Mouse (Mus musculus): ENCODE results near the gene Rxrb. TPM values are rescaled to one million over a fixed set of nuclear protein-coding genes. Genes with fewer than 3 reads are reported as not detected.
A peak's percentile ranks its signal among the peaks of the same experiment; 100 is the strongest.

Gene Rxrb
- total RNA-seq, 1 experiment from 2014 or later, result 71.0 TPM

DNA sequence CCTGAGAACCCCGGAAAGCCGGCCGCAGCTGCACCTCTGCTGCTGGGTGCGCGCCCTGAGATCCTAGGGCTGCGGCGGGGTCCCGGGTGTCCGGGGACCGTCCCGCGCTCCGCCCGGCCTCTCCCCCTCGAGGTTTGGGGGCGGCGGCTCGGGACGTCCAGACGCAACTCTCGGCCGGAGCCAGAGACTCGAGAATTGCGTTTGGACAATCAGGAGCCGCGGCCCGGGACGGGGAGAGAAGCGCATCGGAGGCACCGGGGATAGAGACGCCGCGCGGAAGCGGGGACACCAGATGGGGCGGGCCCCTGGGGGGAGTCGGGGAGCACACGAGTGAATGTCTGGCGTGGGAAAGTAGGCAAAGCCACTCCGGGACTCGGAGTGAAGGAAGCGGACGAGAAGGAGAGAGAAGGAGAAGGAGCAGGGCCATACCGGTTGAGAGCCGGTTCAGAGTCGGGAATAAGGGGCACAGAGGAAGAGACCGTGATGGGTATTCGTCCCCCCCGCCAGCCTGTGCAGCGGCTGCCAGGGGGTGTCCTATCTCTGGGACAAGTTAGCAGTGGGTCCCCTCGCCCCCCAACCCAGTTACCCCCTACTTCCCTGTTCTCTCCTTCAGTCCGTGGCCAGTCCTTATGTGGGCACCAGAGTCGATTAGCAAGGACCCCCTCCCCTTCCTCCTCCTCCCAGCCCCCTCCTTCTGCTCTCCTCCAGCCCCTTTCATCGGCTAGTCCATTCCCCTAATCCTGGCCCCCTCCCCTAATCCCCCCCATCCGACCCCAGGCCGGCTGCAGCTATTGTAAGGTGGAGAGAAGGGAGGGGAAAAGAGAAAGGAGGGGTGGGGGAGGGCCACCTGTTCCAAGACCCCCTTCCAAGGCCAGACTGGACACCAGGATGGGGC lies 6.5 kb upstream of the Rxrb start:
- peak; percentile 61 for DNase-seq

GRCm38 (mm10) chr17:34025756-34026151 lies 5.9 kb upstream of the Rxrb start:
- DNase-seq, result peak; percentile 6

- DNase-seq, result no peak
Measured at GRCm38 (mm10) chr17:34026221-34026620, 5.4 kb upstream of the Rxrb start.

- DNase-seq, result peak; percentile 43
Measured at GRCm38 (mm10) chr17:34026917-34027655, 4.5 kb upstream of the Rxrb start.

DNA sequence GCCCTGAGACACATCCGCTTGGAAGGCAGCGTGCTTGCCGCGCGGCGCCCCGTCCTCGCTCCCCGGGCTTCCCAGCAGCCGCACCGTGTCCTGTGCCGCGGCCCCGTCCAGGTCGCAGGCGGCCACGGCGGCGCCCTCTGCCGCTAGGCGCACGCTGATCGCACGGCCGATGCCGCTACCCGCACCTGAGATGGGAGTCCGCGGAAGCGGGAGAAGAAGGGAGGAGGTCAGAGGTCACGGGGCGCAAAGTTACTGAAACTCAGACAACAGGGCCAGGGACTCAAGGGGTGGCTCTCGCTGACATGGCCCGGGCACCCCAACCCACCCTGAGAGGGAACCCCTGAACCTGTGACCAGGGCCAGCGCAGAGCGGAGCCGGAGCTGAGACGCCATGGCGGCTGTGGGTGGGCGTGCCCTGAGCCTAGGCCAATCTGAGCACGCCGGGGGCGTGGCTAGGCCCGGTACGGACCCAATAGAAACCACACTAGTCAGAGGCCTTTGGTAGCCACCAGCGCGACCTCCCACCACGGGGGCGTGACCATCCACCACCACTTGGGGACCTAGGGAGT lies 3.9 kb upstream of the Rxrb start, which contains the start of gene H2-Ke6:
Gene H2-Ke6 (minus strand): TSS at position 405 of the 568 bp plus-strand sequence.
- peak; percentile 95 for DNase-seq

DNA sequence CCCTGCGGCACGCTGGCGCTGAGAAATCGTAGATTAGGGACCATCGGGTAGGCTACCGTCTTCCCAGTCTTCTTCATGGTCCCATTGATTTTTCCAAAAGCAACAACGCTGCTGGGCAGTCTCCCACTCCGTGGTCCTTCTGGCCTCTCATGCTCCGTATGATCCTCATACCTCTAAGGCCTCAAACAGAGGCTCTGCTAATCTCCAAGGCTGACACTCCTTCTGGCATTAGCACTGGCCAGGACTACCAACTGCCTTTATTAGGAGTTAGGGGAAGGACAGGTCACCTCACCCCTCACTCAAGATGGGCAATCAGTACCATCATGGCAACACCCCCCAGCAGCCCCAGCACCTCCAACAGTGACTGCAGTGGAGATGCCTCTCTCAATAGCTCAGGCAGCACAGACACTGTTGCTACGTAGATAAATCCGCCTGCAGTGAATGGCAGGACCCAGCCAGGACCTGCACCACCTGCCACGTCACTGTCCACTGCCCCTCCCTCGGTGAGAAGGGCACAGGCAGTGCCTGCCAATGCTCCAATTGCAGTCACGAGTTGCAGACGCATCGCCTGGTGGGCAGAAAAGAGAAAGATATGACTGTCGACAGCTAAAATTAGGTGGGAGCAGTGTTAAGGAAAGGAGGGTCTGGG lies 3.0 kb upstream of the Rxrb start:
- DNase-seq, result no peak

GRCm38 (mm10) chr17:34029150-34029889 lies 2.3 kb upstream of the Rxrb start:
- no peak for DNase-seq

DNA sequence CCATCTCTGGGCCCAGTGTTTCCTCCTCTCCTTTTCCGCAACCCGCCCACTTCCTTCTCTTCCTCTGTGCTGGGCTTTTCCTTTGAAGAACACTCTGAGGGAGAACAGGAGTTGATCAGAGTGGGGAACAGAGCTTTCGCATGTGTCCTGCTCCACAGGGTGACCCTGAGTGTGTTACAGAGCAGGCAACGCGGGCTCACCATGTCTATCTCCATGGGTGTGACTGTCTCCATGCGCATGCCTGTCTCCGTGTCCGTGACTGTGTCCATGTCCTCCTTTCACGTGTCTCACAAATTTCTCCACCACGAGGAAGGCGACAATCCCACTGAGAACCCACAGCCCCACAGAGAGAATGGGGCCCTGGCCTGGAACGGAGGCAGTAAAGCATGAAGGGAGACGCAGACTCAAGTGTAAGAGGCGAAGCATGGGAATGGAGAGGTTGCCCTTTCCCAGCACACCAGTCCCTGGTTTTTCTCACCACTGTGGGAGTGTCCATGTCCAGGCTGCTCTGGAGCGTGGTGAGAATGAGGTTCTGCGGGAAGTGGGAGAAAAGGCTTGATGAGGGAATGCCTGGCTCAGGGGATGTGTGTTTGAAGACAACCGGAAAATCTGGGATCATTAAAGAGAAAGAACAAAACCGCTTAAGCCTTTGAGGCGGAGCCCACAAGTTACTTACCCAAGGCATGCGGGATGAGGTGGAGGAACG lies 1.6 kb upstream of the Rxrb start:
- DNase-seq, result no peak

GRCm38 (mm10) chr17:34030861-34031326 lies 718 bp upstream of the Rxrb start:
- DNase-seq, result no peak

GRCm38 (mm10) chr17:34032174-34032632 lies 591 bp downstream of the Rxrb start:
- DNase-seq, result peak; percentile 77

DNA sequence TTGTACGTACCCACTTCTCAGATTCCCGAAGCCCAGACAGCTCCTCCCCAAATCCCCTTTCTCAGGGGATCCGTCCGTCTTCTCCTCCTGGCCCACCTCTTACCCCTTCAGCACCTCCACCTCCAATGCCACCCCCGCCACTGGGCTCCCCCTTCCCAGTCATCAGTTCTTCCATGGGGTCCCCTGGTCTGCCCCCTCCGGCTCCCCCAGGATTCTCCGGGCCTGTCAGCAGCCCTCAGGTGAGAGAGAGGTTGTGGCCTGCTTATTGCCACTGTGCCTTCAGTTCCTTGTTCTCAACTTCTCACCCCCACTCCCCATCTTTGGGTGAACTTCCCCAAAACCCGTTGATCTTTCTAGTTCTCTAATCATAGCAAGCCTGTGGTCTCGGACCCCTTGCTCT lies 1.2 kb downstream of the Rxrb start:
- no peak for DNase-seq

DNA sequence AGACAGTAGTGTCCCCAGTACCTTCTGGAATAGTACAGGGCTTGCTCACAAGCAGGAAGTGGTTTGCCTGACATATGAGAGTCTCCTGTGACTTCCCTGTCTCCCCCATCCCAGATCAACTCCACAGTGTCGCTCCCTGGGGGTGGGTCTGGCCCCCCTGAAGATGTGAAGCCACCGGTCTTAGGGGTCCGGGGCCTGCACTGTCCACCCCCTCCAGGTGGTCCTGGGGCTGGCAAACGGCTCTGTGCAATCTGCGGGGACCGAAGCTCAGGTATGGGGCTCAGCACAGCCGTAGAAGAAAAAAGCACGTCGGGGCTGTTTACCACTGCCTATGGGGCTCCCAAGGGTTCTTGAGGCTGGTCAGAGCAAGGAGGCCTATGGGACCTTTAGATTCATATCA lies 1.8 kb downstream of the Rxrb start:
- no peak for DNase-seq

- peak; percentile 59 for DNase-seq
Measured at GRCm38 (mm10) chr17:34034064-34034463, 2.5 kb downstream of the Rxrb start.

DNA sequence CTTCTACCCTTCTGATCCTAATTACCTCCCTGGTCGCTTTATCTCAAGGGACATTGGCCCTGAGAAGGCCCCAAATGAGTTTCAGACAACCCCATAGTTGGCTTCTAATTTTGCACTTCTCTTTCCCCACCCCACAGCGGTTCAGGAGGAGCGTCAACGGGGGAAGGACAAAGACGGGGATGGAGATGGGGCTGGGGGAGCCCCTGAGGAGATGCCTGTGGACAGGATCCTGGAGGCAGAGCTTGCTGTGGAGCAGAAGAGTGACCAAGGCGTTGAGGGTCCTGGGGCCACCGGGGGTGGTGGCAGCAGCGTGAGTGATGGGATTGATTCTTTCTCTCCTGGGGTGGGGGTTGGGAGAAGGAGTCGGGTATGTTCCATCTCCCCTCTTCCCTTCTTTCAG lies 3.9 kb downstream of the Rxrb start:
- no peak for DNase-seq

DNA sequence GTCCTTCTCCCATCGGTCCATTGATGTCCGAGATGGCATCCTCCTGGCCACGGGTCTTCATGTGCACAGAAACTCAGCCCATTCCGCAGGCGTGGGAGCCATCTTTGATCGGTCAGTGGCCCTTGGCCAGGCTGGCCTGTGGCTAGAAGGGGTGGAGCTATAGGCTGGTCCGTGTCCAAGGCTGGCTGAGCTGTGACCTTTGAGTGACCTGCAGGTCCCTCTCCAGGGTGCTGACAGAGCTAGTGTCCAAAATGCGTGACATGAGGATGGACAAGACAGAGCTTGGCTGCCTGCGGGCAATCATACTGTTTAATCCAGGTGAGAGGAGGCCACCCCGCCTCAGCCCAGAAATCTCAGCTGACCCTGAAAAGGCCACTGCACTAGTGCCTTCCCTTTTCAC lies 5.0 kb downstream of the Rxrb start:
- no peak for DNase-seq

DNA sequence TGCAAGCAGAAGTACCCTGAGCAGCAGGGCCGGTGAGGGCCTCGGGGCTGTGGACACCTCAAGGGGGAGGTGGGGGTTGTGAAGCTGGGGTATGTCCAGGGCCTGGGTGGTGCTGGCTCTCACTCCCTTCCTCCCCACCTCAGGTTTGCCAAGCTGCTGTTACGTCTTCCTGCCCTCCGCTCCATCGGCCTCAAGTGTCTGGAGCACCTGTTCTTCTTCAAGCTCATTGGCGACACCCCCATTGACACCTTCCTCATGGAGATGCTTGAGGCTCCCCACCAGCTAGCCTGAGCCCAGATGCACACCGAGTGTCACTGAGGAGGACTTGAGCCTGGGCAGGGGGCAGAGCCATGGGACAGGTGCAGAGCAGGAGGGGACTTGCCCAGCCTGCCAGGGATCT lies 5.6 kb downstream of the Rxrb start:
- DNase-seq, result no peak

DNA sequence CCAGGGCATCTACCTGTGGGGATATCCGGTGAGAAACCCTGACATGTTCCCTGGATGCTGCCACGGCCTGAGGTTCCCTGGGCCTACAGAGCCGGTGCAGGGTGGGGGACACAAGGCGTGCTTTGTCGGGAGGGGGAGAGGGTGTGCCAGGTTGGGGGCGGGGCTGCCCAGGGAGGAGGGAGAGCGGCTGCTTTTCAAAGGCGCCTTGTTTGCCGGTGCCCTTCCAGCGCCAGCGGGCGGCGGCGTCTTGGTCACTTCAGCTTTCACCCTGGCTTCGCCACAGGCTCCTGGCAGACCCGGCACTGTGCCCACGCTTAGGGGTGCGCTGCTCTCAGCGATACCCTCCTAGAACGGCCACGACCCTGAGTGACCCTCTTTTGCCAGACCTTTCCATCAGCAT lies 6.8 kb downstream of the Rxrb start:
- no peak for DNase-seq

GRCm38 (mm10) chr17:34038878-34039561 lies 7.4 kb downstream of the Rxrb start, which contains the start of gene Col11a2:
Gene Col11a2 (plus strand): TSS chr17:34039437.
- no peak for DNase-seq

DNA sequence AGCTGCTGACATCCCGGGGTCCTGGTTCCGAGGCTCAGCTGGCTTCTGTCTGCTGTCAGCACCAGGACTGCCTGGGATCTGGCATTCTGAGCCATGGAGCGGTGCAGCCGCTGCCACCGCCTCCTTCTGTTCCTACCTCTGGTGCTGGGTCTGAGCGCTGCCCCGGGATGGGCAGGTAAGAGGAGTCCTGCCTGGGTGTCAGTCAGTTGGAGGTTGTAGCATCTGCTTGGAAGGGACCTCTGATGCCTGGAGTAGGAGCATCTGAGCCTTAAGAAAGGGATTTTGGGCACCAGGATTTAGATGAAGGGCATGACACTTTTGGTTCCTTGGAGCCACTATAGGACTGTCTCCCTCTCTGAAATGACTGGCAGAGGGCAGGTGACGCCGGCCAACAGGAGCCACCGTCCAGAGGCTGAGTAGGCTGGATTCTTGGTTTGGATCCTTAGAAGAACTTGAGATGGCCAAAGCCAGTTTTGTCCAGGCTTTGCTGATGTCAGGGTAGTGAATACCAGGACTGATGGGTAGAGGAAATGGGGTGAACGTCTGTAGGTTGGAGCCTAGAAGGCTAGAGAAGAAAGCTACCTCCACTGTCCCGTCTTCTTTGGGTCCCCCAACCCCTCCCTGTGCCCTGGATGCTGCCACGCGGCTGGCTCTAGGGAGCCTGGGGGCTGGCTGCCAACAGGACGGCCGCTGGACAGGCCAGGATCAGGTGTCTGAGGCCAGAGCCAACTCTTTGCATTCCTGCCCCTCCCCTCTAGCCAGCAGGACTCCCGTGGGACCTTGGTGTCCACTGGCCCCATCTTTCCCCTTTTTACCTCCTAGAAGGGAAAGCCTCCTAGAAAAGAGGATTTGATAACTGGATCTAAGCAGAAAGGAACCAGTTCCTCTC lies 8.2 kb downstream of the Rxrb start:
- peak; percentile 51 for DNase-seq
